Mouse (Mus musculus) kidney, postnatal 0 days (tissue): ENCODE data around the gene Pcdh15. TPM values are rescaled to one million over a fixed set of nuclear protein-coding genes. Genes with fewer than 3 reads are reported as not detected.

Experiments
- ATAC-seq: fragments of 200-750 bp; cut with Nextera tagmentation; replicated peaks from 2 replicates; pipeline ENCODE4 v1.8.0; 2017; ENCODE audit warnings: low read depth, moderate number of reproducible peaks, moderate TSS enrichment, moderate library complexity; ENCODE audit not compliant: low FRiP score
- DNase-seq: peaks from one replicate; pipeline ENCODE4 v3.0.0-alpha.2; 2016; ENCODE audit warnings: low spot score
- H3K27ac ChIP-seq: fragments of 300-500 bp; sonication (generic); 2 replicates; pipeline ENCODE4 v1.5.1; 2014; ENCODE audit warnings: mild to moderate bottlenecking
- H3K27me3 ChIP-seq: fragments of 300-500 bp; sonication (generic); 2 replicates; pipeline ENCODE4 v1.6.1; 2014; ENCODE audit warnings: low read length, mixed read lengths; ENCODE audit not compliant: insufficient read depth
- H3K36me3 ChIP-seq: fragments of 300-500 bp; sonication (generic); 2 replicates; pipeline ENCODE4 v1.6.1; 2014; ENCODE audit warnings: low read length, mixed read lengths; ENCODE audit not compliant: insufficient read depth
- H3K4me1 ChIP-seq: fragments of 300-500 bp; sonication (generic); replicated peaks from 2 replicates; pipeline ENCODE4 v1.6.1; 2014; ENCODE audit warnings: antibody characterized with exemption, low read length, mixed read lengths; ENCODE audit not compliant: insufficient read depth
- H3K4me2 ChIP-seq: fragments of 300-500 bp; sonication (generic); 2 replicates; pipeline ENCODE4 v1.6.1; 2014; ENCODE audit warnings: mild to moderate bottlenecking, low read length, moderate library complexity, mixed read lengths
- H3K4me3 ChIP-seq: fragments of 300-500 bp; sonication (generic); replicated peaks from 2 replicates; pipeline ENCODE4 v1.5.1; 2014; ENCODE audit warnings: low read depth, low read length
- H3K9ac ChIP-seq: fragments of 300-500 bp; sonication (generic); 2 replicates; pipeline ENCODE4 v1.6.1; 2014; ENCODE audit warnings: low read depth, low read length
- H3K9me3 ChIP-seq: fragments of 300-500 bp; sonication (generic); replicated peaks from 2 replicates; pipeline ENCODE4 v1.6.1; 2016; ENCODE audit warnings: low read length, inconsistent platforms, mixed read lengths
- CTCF ChIP-seq: IDR thresholded peaks from 2 replicates; pipeline ENCODE4 v1.5.1; 2016; ENCODE audit warnings: antibody characterized with exemption, low read depth, mild to moderate bottlenecking, moderate library complexity
- WGBS: fragments of 180-500 bp; shearing (Covaris S2); extraction: QIAGEN DNeasy Blood & Tissue Kit; methylation state at CpG from one replicate; pipeline ENCODE4 v1.1.7; 2014; 5-methylcytosine and 5-hydroxymethylcytosine counted together
- polyA plus RNA-seq: library from polyadenylated mRNA; unstranded; fragments of >200 nt; fragmentation: Nextera tagmentation; extraction: Ambion mirVana; gene quantifications from 2 replicates; pipeline ENCODE4 v1.2.1, GENCODE M21; 2015

Pcdh15 gene
- polyA plus RNA-seq, 1 experiment from 2014 or later, result 0.33 TPM

- ATAC-seq (no peak), DNase-seq (no peak)
- no peak overlapping the region for H3K9ac ChIP-seq
- H3K4me1 ChIP-seq, result no peaks in the 10 kb centered on the region
- H3K4me3 ChIP-seq, result no peak overlapping the region
- TF ChIP-seq CTCF, result no peak
- H3K27ac ChIP-seq, result no peak overlapping the region
- H3K4me2 ChIP-seq, result no peak overlapping the region
- H3K36me3 ChIP-seq, result no peaks in the 10 kb centered on the region
- H3K27me3 ChIP-seq, result no peaks in the 10 kb centered on the region
- no peaks in the 10 kb centered on the region for H3K9me3 ChIP-seq
These were observed 1030.5 kb downstream of the Pcdh15 start for GRCm38 (mm10) chr10:74129665-74130064.

- Histone ChIP-seq H3K9me3 (no peaks in the 10 kb centered on the region), H3K9ac (no peak overlapping the region), H3K36me3 (no peaks in the 10 kb centered on the region), H3K4me1 (no peaks in the 10 kb centered on the region), H3K27ac (no peak overlapping the region), H3K4me3 (no peak overlapping the region), H3K4me2 (no peak overlapping the region), H3K27me3 (no peaks in the 10 kb centered on the region)
- TF ChIP-seq CTCF, result no peak
- ATAC-seq (no peak), DNase-seq (no peak)
- 80% methylated on average over 3 of the region's 3 CpGs for WGBS
These were observed 1031.7 kb downstream of the Pcdh15 start for GRCm38 (mm10) chr10:74130805-74131204.

GRCm38 (mm10) chr10:74147966-74148365 is 1048.8 kb downstream of the Pcdh15 start:
- no peak overlapping the region for H3K9ac ChIP-seq
- H3K36me3 ChIP-seq, result no peaks in the 10 kb centered on the region
- H3K27ac ChIP-seq, result no peak overlapping the region
- no peaks in the 10 kb centered on the region for H3K9me3 ChIP-seq
- H3K27me3 ChIP-seq, result no peaks in the 10 kb centered on the region
- no peaks in the 10 kb centered on the region for H3K4me1 ChIP-seq
- DNase-seq, result no peak
- H3K4me3 ChIP-seq, result no peak overlapping the region
- H3K4me2 ChIP-seq, result no peak overlapping the region
- no peak for ATAC-seq
- no peak for TF ChIP-seq CTCF

- H3K4me3 ChIP-seq, result no peak overlapping the region
- WGBS, result 34% methylated on average over 3 of the region's 3 CpGs
- DNase-seq (no peak), ATAC-seq (no peak)
- no peaks in the 10 kb centered on the region for H3K4me1 ChIP-seq
- no peaks in the 10 kb centered on the region for H3K36me3 ChIP-seq
- H3K27me3 ChIP-seq, result no peaks in the 10 kb centered on the region
- H3K9ac ChIP-seq, result no peak overlapping the region
- H3K27ac ChIP-seq, result no peak overlapping the region
- no peak for TF ChIP-seq CTCF
- no peaks in the 10 kb centered on the region for H3K9me3 ChIP-seq
- H3K4me2 ChIP-seq, result no peak overlapping the region
These were observed 1082.8 kb downstream of the Pcdh15 start for GRCm38 (mm10) chr10:74181921-74182320.

GRCm38 (mm10) chr10:74203650-74204049 is 1104.5 kb downstream of the Pcdh15 start:
- Histone ChIP-seq H3K4me2 (no peak overlapping the region), H3K4me1 (no peaks in the 10 kb centered on the region), H3K36me3 (no peaks in the 10 kb centered on the region), H3K9ac (no peak overlapping the region), H3K9me3 (no peaks in the 10 kb centered on the region), H3K27me3 (no peaks in the 10 kb centered on the region), H3K4me3 (no peak overlapping the region), H3K27ac (no peak overlapping the region)
- TF ChIP-seq CTCF, result peak; percentile 76
- DNase-seq, result peak; percentile 56
- no peak for ATAC-seq

GRCm38 (mm10) chr10:74217268-74217667 is 1118.1 kb downstream of the Pcdh15 start:
- H3K27ac ChIP-seq, result no peak overlapping the region
- no peaks in the 10 kb centered on the region for H3K9me3 ChIP-seq
- H3K9ac ChIP-seq, result no peak overlapping the region
- WGBS, result 39% methylated on average over 1 of the region's 1 CpGs
- no peaks in the 10 kb centered on the region for H3K36me3 ChIP-seq
- no peaks in the 10 kb centered on the region for H3K27me3 ChIP-seq
- no peak overlapping the region for H3K4me2 ChIP-seq
- H3K4me1 ChIP-seq, result no peaks in the 10 kb centered on the region
- DNase-seq (peak; percentile 28), ATAC-seq (no peak)
- H3K4me3 ChIP-seq, result no peak overlapping the region
- TF ChIP-seq CTCF, result peak; percentile 67

- H3K4me1 ChIP-seq, result no peaks in the 10 kb centered on the region
- ATAC-seq, result no peak
- no peak for TF ChIP-seq CTCF
- no peaks in the 10 kb centered on the region for H3K9me3 ChIP-seq
- DNase-seq, result no peak
- H3K36me3 ChIP-seq, result no peaks in the 10 kb centered on the region
- H3K4me3 ChIP-seq, result no peak overlapping the region
- H3K9ac ChIP-seq, result no peak overlapping the region
- H3K27ac ChIP-seq, result no peak overlapping the region
- no peaks in the 10 kb centered on the region for H3K27me3 ChIP-seq
- 91% methylated on average over 2 of the region's 2 CpGs for WGBS
- no peak overlapping the region for H3K4me2 ChIP-seq
These were observed 1121.3 kb downstream of the Pcdh15 start for GRCm38 (mm10) chr10:74220439-74220838.
